Mouse (Mus musculus): Measurements from ENCODE around the gene Csrp3.

DNA sequence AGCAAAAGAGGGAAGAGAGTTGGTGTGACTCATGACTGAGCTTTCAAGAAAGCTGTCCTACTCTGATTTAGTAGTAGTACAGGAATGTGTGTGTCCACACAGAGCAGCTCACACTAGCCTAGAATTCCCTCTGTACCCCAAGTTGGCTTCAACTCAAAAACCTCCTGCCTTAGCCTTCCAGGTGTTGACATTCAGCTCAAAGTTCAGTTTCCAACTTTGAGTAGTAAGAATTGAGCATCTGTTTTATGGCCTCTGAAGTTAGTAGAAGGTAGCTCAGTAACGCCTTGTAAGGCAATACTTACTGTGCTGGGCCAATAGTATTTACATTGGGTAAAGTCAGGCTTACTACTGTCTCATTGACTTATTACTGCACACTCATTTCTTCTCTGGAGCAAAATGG, 34.2 kb downstream of the Csrp3 start:
- no peak for TF ChIP-seq CTCF (conservative IDR thresholded peaks at IDR 0.05; ENCODE audit: low read length)
- no peak for TF ChIP-seq POU5F1 (IDR thresholded peaks at IDR 0.05; ENCODE audit: borderline replicate concordance, low read length)
